Mouse (Mus musculus) kidney, adult 9 months (tissue): ENCODE results near the gene Mon1b.

Experiments
- DNase-seq: peaks from one replicate; pipeline ENCODE4 v3.0.0; 2022

Gene Mon1b

DNA sequence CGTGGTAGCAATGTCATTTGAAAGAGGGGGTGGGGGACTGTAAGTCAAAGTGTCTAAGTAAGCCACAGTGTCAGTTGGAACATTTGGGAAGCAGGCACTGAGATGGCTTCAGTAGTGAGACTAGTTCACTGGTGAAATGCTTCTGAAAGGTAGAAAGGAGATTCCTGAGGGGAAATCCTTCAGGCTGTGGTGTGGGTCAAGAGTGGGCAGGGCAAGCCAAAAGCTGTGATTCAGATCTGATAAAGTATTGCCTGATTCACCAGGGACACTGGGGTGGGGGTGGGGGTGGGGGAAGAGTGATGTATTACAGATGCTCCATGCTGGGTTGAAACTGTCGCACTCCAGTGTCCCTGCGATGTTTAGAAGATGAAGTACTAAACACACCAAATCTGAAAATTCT, 39.2 kb downstream of the Mon1b start:
- no peak for DNase-seq

DNA sequence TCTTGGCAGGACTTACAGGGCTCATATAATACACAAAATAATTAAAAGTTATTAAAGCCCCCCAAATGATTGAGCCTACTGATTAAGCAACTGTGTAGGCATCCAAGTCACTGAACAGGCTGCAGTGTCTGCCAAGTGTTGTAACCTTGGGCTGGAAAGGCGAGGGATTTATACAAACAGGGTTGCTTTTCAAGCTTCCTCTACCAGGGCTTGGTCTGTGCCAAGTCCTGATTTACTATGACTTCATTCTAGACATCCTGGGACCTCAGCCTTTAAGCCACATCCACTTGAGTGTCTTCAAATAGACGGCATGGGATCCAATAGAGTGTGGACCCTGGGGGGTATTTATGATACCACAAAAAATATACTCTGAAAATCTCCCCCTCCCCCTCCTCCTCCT, 39.9 kb downstream of the Mon1b start:
- DNase-seq, result no peak

DNA sequence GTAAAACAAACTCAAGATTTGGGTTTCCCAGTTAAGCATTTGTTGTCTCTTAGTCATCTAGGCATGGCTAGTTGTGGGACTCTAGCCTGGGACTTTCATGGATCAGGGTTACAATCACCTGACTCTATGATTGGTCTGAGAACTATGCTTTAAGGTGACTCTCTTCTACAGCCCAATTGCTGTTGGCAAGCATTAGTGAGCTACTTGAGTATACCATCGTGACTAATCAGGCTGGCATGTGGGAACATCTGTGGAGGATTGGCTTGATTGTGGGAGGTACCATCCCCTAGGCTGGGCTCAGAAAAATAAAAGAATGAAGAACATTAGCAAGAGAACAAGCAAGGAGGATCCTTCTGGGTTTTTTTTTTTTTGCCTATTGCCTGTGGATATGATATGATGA, 41.4 kb downstream of the Mon1b start:
- DNase-seq, result no peak

DNA sequence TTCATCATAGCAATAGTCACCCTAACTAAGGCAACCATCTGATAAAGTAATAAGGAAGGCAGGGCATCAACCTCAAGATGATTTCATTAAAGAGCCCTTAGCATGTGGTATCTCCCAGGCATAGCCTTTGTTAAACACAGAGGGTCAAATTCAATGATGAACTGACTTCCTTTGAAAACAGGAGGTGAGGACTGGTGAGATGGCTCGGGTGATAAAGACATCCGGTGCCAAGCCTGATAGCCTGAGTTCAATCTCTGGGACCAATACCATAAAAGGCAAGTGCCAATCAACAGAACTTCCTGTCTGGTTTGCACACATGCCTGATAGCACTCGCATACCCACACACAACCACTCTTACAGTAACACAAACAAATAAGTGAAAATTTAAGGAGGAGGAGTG, 44.0 kb downstream of the Mon1b start:
- no peak for DNase-seq

DNA sequence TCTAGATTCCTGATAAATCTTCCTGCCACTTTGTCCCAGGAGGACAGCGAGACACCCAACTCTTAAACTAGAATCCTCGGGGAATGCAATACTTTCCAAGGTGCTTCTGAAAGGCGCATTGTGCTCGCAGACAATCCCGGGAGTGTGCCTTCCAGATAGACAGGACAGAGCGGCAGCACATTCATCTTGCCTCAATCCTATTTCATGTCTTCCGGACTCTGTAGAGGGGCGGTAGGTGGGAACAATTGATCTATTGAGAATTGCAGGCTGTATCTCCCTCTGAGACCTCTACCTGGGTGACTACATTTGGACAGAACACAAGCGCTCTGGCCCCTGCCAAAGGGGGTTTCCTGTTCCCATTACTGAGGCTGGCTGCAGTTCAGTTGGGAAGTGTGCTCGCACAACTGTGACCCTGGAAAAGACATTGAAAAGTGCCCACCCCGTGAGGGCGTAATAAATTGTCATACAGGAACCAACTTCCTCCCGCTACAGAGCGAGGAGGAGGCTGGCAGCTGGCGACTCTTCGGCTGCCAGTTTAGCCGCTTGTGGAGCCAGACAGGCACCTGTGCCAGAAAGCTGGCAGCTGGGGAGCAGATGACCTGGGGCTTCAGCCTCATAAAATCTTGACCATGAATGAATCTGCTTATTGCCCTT, 52.6 kb downstream of the Mon1b start:
- DNase-seq, result no peak

DNA sequence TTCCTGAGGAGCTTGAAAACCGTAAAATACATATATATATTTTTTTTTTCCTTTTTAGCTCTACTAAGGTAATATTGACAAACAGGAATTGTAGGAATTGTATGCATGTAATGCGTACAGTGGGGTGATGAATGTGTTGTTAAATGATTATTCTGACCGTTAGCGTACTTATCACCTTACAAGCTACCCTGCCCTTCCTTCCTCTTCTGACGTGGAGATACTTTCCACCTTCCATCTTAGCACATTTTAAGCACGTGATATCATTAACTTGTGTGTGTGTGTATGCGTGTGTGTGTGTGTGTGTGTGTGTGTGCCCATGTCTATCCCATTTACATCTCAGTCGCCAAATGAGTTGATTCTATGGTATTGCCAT, 53.1 kb downstream of the Mon1b start:
- DNase-seq, result no peak

DNA sequence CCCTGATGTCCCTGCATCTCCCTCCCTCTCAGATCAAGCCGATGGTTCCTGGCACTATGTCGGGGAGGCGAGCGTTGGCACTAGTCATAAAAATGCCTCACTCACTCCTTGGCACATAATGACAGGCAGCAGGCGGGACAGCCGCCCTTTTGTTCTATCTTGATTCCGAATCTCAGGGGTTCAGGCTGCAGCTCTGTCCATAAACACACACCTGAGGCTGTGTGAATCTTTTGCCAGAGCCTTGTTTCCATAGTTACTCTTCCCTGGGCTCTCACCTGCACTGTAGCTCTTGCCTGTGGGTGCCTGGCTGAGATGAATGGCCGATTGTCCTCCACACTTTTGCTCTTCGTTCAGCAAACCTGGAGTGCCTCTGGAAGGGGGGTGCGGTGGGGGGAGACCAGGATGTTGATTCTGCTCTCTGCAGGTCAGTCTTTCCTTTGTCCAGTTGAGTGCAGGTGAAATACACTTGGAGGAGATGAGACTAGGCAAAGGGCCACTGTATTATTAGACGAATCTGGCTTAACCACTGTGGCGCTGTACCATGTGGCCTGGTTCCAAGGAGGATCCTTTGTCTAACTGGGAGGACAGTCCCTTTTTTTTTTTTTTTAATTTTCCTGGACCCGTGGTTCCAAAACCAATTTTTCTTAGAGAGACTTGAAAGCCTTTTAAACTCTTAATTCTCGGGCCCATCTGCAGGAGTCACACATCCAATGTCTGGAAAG, 56.4 kb downstream of the Mon1b start:
- DNase-seq, result no peak
